Comparison of ENCODE assay signal across 13 mouse cellular contexts in the genomic region with DNA sequence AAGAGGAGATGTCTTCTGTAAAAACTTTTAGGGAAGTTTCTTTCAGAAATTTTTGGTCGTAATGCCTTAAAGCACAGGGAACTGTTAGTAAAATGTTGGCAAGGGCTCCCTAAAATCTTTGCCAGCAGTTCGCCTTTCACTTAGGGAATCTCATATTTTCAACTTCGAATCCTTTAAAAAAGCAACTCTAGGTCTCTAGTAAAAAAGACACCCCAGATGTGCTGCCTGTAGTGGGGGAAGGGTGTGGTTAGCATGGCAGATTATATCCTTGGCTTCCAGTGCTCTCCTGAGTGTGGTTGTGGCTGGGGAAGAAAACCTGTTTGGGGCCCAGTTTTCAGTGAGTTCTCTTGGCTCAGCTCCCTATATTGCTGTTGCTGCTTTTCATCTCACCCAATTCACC.
DNase-seq lines count a peak whose midpoint lies in the region; ATAC-seq lines count a peak whose summit lies in the region.
"Had no signal": no experiment of that assay in that cellular context is flagged by ENCODE, and none has a peak within 500 bp of the region (broad histone marks: within the 10 kb centered on the region; RNA-seq: fewer than 3 reads in every experiment).

No protein-coding gene starts in this region.

- DNase-seq in frontal cortex, postnatal 25 days (ENCODE audit: low spot score in 2 of 2): no peak
- DNase-seq in layer of hippocampus, adult 8-10 months (ENCODE audit: low spot score in 2 of 2): peak; percentile 10 to 17
- DNase-seq in layer of hippocampus, postnatal 25 days (ENCODE audit: extremely low spot score in 1 of 2, low spot score in 1 of 2): no peak
- peak; percentile 46 to 60 for DNase-seq in left cerebral cortex, postnatal 14 days (ENCODE audit: low spot score in 2 of 2)
- peak; percentile 30 for DNase-seq in right cerebral cortex, postnatal 25 days
- no peak for DNase-seq in kidney, adult 18-20 months
- DNase-seq: adrenal gland, adult 2 months; cerebellum, adult 9-10 months; gastrocnemius, adult 2 months; kidney, adult 8-10 months had no signal

- ATAC-seq in frontal cortex, adult (ENCODE audit: low TSS enrichment): peak; percentile 85
- no peak for ATAC-seq in CD4-positive, CD25-positive, alpha-beta regulatory T cell, adult 4 months
- ATAC-seq: hindbrain, embryonic 16.5 days had no signal

- intact Hi-C loops in left cerebral cortex, postnatal 14 days (cut with DNase I): loop anchor here (10.0 kb wide), 1 partner anchor 126 kb away; no protein-coding TSS in a partner anchor

Comparison
In these comparisons a context has a peak if more than half of its experiments do, and no peak if none do; other contexts are left out.
1. DNase-seq: peak in layer of hippocampus, adult 8-10 months (2 of 2), left cerebral cortex, postnatal 14 days (2 of 2) and right cerebral cortex, postnatal 25 days (single experiment); none in frontal cortex, postnatal 25 days (0 of 2), layer of hippocampus, postnatal 25 days (0 of 2) and kidney, adult 18-20 months (single experiment).